Mouse (Mus musculus) spleen, adult 2 months (tissue): ENCODE results near the gene Zswim5. TPM values are rescaled to one million over a fixed set of nuclear protein-coding genes. Genes with fewer than 3 reads are reported as not detected.
A peak's percentile ranks its signal among the peaks of the same experiment; 100 is the strongest.

Experiments
- DNase-seq, 2 experiments: peaks; one replicate each; pipeline versions ENCODE4 v3.0.0 to v3.0.0-alpha.2; 2012 to 2021; ENCODE audit warnings: low spot score in 2 of 2, low read depth in 1 of 2
- H3K27ac ChIP-seq: fragments of 200-500 bp; 2 replicates; pipeline ENCODE4 v1.5.1; 2012; ENCODE audit warnings: low read length, inconsistent platforms; ENCODE audit not compliant: insufficient read depth
- H3K27me3 ChIP-seq: fragments of 200-500 bp; 2 replicates; pipeline ENCODE4 v1.6.1; 2012; ENCODE audit warnings: mild to moderate bottlenecking, moderate library complexity, low read length, inconsistent platforms; ENCODE audit not compliant: control insufficient read depth, insufficient read depth
- H3K36me3 ChIP-seq: fragments of 200-500 bp; 2 replicates; pipeline ENCODE4 v1.6.1; 2012; ENCODE audit warnings: mild to moderate bottlenecking, low read length, inconsistent platforms; ENCODE audit not compliant: control insufficient read depth, insufficient read depth
- H3K4me1 ChIP-seq: fragments of 200-500 bp; 2 replicates; pipeline ENCODE4 v1.6.1; 2011; ENCODE audit warnings: inconsistent platforms; ENCODE audit not compliant: control insufficient read depth, insufficient read depth, insufficient read length
- H3K4me3 ChIP-seq: fragments of 200-500 bp; 2 replicates; pipeline ENCODE4 v1.5.1; 2011; ENCODE audit warnings: mild to moderate bottlenecking, inconsistent platforms; ENCODE audit not compliant: insufficient read depth, insufficient read length; ENCODE audit errors: extremely low read depth
- CTCF ChIP-seq: fragments of 200-500 bp; IDR thresholded peaks from 2 replicates; pipeline ENCODE4 v1.5.1; 2011; ENCODE audit warnings: mild to moderate bottlenecking, inconsistent platforms; ENCODE audit not compliant: insufficient read depth, insufficient read length, insufficient replicate concordance; ENCODE audit errors: extremely low read depth
- POLR2A ChIP-seq: fragments of 200-500 bp; IDR thresholded peaks from 2 replicates; pipeline ENCODE4 v1.6.1; 2011; ENCODE audit warnings: low read depth, low read length, inconsistent platforms
- WGBS: fragments of 180-500 bp; shearing (Covaris S2); methylation state at CpG from one replicate; pipeline ENCODE4 v1.1.7; 2018; 5-methylcytosine and 5-hydroxymethylcytosine counted together
- polyA plus RNA-seq: library from polyadenylated mRNA; depleted of rRNA; stranded (reverse); fragments of >200 nt; gene quantifications from 2 replicates; pipeline ENCODE4 v1.2.3, GENCODE M21; 2012

The Zswim5 gene
- polyA plus RNA-seq, 1 experiment: 0.07 TPM

DNA sequence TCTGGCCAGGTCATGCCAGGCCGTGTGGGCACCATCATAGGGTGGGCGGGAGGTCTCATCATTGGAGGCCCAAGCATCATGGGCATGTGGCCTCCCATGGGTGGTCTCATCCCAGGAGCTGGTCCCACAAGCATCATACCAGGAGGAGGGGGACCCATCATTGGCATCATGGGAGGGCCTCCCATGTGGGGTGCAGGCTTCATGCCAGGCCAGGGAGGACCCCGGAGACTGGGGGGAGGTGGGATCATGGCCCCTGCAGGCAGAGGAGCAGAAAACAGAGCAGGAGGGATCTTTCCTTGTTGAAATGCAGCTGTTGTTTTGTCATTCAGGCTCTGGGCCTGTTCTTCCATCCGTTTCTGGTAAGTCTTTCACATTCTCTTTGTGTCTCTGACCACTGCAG, 2.6 kb upstream of the Zswim5 start:
- no peak for TF ChIP-seq POLR2A
- TF ChIP-seq CTCF: no peak
- Histone ChIP-seq H3K4me3 (no peak overlapping the region), H3K27ac (no peak overlapping the region), H3K27me3 (peaks cover 19% of the 10 kb centered on the region), H3K4me1 (peaks cover 2% of the 10 kb centered on the region; the same call in 1 of the 2 replicates), H3K36me3 (no peaks in the 10 kb centered on the region)
- DNase-seq: no peak
- 84% methylated on average over 4 of the region's 4 CpGs for WGBS

DNA sequence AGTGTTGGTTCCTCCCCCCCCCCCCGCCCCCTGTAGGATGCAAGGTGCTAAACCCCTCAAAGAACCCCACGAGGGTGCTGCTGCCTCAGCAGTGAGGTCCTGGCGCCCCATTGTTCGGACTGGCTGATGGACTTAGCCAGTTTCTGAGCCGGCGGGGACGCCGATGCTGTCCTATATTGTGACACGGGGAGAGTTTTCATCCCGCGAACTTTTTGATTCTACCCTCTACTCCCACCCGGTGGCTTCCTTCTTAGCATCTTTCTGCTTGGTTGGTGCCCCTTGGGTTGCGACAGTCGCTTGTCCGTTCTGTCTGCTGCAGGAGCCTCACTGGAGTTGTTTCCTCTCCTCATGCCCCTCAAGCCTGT, 564 bp upstream of the Zswim5 start:
- Histone ChIP-seq H3K36me3 (no peaks in the 10 kb centered on the region), H3K4me3 (peak overlapping the region; percentile 60), H3K4me1 (peaks cover 2% of the 10 kb centered on the region; the same call in 1 of the 2 replicates), H3K27ac (no peak overlapping the region), H3K27me3 (peaks cover 21% of the 10 kb centered on the region)
- TF ChIP-seq POLR2A: no peak
- TF ChIP-seq CTCF: no peak
- DNase-seq: no peak
- WGBS: under 1% methylated on average over 15 of the region's 15 CpGs

DNA sequence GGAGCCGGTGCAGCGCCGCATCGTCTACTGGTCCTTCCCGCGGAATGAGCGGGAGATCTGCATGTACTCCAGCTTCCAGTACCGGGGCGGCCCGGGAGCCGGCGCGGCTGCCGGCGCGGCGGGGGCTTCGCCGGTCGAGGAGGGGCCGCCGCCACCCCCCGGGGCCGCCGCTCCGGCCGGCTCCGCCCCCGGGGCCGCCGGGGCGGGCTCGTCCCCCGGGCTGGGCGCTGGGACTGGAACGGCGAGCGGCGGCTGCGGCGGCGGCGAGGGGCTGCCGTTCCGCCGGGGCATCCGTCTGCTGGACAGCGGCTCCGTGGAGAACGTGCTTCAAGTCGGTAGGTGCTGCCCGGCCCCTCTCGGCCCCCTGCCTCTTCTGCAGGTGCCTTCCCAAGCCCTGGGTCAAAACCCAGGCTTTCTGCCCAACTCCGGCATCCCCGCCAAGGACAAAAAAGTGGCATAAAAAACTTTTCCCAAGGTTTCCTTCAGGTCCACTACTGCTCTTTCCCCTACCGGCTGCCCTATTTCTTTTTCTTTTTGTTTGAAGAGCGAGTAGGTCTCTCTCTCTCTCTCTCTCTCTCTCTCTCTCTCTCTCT, 649 bp downstream of the Zswim5 start:
- Histone ChIP-seq H3K4me1 (peaks cover 2% of the 10 kb centered on the region; the same call in 1 of the 2 replicates), H3K27ac (no peak overlapping the region), H3K36me3 (no peaks in the 10 kb centered on the region), H3K27me3 (peaks cover 21% of the 10 kb centered on the region), H3K4me3 (peak overlapping the region; percentile 60)
- WGBS: 5% methylated on average over 52 of the region's 57 CpGs
- TF ChIP-seq CTCF (no peak), POLR2A (no peak)
- DNase-seq: peak in 1 of 2 experiments; percentile 4

DNA sequence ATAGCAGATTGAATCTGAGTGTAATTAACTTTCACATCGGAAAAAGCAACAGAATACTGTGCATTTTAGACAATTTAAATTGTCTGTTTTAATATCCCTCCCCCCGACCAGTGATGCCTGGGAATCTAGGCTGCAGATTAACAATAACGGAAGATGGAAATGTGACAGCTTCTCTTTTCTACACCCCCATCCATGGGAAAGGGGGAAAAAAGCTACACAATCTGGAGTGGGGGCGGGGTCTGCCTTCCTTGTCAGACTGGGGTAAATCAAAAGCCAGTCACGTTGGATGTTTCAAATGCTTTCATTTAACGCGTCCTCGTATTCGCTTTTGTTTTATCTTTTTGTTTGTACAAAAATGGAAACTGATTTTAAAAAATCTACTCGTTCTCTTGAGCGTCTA, 1.3 kb downstream of the Zswim5 start:
- Histone ChIP-seq H3K36me3 (no peaks in the 10 kb centered on the region), H3K27me3 (peaks cover 21% of the 10 kb centered on the region), H3K27ac (no peak overlapping the region), H3K4me1 (peaks cover 2% of the 10 kb centered on the region; the same call in 1 of the 2 replicates), H3K4me3 (peak overlapping the region; percentile 14; the same call in 1 of the 2 replicates)
- TF ChIP-seq CTCF: no peak
- no peak for TF ChIP-seq POLR2A
- DNase-seq: no peak
- 14% methylated on average over 11 of the region's 11 CpGs for WGBS

DNA sequence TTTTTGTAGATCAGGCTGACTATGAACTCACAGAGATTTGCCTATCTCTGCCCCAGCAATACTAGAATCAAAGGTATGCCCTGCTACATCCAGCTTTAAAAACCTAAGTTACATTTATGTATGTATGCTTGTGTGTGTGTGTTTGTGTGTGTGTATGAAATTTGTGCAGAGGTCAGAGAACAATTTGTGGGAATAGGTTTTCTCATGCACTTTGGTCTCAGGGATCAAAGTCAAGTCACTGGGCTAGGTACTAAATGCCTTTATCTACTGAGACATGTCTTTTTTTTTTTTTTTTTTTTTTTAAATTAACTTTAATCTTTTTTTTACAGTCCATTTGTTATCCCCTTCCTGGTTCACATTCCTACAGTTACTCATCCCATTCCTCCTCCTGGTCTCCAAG, 5.5 kb downstream of the Zswim5 start:
- peaks cover 7% of the 10 kb centered on the region for H3K27me3 ChIP-seq
- no peak for DNase-seq
- H3K27ac ChIP-seq: no peak overlapping the region
- H3K4me3 ChIP-seq: no peak overlapping the region
- TF ChIP-seq POLR2A: no peak
- TF ChIP-seq CTCF: no peak
- H3K36me3 ChIP-seq: no peaks in the 10 kb centered on the region
- no peaks in the 10 kb centered on the region for H3K4me1 ChIP-seq

DNA sequence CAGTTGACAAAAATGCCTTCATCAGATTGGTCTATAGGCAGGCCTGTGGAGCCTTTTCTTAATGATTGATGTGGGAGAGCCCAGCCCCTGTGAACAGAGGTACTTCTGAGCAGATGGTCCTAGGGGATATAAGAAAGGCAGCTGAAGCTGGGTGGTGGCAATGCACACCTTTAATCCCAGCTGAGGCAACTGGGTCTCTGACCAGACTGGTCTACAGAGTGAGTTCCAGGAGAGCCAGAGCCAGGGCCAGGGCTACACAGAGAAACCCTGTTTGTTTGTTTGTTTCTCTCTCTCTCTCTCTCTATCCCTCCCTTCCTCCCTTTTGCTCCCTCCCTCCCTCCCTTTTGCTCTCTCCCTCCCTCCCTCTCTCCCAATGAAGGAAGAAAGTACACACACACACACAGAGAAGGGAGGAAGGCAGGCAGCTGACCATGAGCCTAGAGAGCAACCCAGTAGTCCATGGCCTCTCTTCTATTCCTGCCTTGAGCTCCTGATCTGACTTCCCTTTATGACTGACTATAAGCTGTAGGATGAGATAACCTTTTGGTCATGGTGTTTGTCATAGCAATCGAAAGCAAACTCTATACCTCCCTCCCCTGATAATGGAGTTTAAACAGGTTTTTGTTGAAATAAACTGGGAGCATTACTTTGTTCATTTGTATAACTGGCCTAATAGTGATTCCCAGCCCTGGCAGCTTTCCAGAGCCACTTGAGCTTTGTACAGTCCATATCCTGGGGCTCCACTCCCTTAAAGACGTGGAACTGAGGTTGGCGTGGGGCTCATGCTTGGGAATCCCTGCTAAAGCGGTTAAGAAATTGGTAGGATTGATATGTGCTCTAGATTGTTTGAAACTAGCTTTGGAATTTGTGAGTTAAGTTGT, 17.3 kb downstream of the Zswim5 start:
- DNase-seq: no peak
- TF ChIP-seq POLR2A (no peak), CTCF (no peak)
- WGBS: 80% methylated on average over 4 of the region's 4 CpGs
- peaks cover 2% of the 10 kb centered on the region; the same call in 1 of the 2 replicates for H3K27me3 ChIP-seq
- H3K27ac ChIP-seq: no peak overlapping the region
- H3K36me3 ChIP-seq: no peaks in the 10 kb centered on the region
- no peak overlapping the region for H3K4me3 ChIP-seq
- no peaks in the 10 kb centered on the region for H3K4me1 ChIP-seq
